Mouse (Mus musculus) embryonic facial prominence, embryonic 15.5 days (tissue): ENCODE results near the gene Trank1. TPM values are rescaled to one million over a fixed set of nuclear protein-coding genes. Genes with fewer than 3 reads are reported as not detected.

ENCODE experiments used
- ATAC-seq: fragments of 200-750 bp; cut with Nextera tagmentation; 2 replicates; pipeline ENCODE4 v1.8.0; 2017; ENCODE audit warnings: low read depth, moderate TSS enrichment; ENCODE audit not compliant: insufficient number of reproducible peaks, low FRiP score, low TSS enrichment
- H3K27ac ChIP-seq: fragments of 300-500 bp; sonication (generic); replicated peaks from 2 replicates; pipeline ENCODE4 v1.5.1; 2015; ENCODE audit warnings: mild to moderate bottlenecking, inconsistent platforms
- H3K27me3 ChIP-seq: fragments of 300-500 bp; sonication (generic); 2 replicates; pipeline ENCODE4 v1.6.1; 2015; ENCODE audit warnings: inconsistent platforms
- H3K36me3 ChIP-seq: fragments of 300-500 bp; sonication (generic); 2 replicates; pipeline ENCODE4 v1.6.1; 2015; ENCODE audit warnings: mild to moderate bottlenecking, inconsistent platforms
- H3K4me1 ChIP-seq: fragments of 300-500 bp; sonication (generic); 2 replicates; pipeline ENCODE4 v1.6.1; 2015; ENCODE audit warnings: inconsistent platforms
- H3K4me2 ChIP-seq: fragments of 300-500 bp; sonication (generic); replicated peaks from 2 replicates; pipeline ENCODE4 v1.6.1; 2015; ENCODE audit warnings: mild to moderate bottlenecking, inconsistent platforms
- H3K4me3 ChIP-seq: fragments of 300-500 bp; sonication (generic); replicated peaks from 2 replicates; pipeline ENCODE4 v1.5.1; 2015; ENCODE audit warnings: mild to moderate bottlenecking, inconsistent platforms
- H3K9ac ChIP-seq: fragments of 300-500 bp; sonication (generic); 2 replicates; pipeline ENCODE4 v1.6.1; 2015; ENCODE audit warnings: inconsistent platforms
- H3K9me3 ChIP-seq: fragments of 300-500 bp; sonication (generic); replicated peaks from 2 replicates; pipeline ENCODE4 v1.6.1; 2016; ENCODE audit warnings: inconsistent platforms
- WGBS: fragments of 180-500 bp; shearing (Covaris S2); methylation state at CpG from one replicate; pipeline ENCODE4 v1.1.7; 2015; 5-methylcytosine and 5-hydroxymethylcytosine counted together
- polyA plus RNA-seq: library from polyadenylated mRNA; unstranded; fragments of >200 nt; fragmentation: Nextera tagmentation; extraction: Ambion mirVana; gene quantifications from 2 replicates; pipeline ENCODE4 v1.2.1, GENCODE M21; 2015

Gene Trank1
- polyA plus RNA-seq, 1 experiment from 2014 or later, result 0.68 TPM

DNA sequence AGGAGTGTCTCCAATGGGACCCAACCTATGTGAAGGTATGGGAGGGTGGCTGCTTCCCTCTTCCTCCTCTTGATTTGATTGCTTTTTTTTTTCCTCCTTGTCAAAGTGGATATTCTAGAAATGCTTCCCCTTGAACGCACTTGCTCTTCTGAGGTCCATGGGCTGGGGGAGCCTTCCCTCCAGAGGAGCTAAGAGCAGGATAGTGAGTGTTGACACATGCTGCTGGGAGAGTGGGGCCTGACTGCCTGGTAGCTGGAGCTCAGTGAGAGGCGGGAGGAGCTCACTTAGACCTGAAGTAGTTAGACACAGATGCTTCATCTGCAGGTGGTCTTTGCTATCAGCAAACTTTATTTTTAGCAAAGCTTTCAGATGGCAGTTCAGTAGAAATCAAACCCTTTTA lies 22.3 kb downstream of the Trank1 start:
- Histone ChIP-seq H3K27me3 (no peaks in the 10 kb centered on the region), H3K36me3 (no peaks in the 10 kb centered on the region), H3K27ac (no peak overlapping the region), H3K4me2 (no peak overlapping the region), H3K4me3 (no peak overlapping the region), H3K9me3 (no peaks in the 10 kb centered on the region), H3K9ac (no peak overlapping the region), H3K4me1 (no peaks in the 10 kb centered on the region)
- ATAC-seq, result no peak
- 45% methylated on average over 2 of the region's 2 CpGs for WGBS

DNA sequence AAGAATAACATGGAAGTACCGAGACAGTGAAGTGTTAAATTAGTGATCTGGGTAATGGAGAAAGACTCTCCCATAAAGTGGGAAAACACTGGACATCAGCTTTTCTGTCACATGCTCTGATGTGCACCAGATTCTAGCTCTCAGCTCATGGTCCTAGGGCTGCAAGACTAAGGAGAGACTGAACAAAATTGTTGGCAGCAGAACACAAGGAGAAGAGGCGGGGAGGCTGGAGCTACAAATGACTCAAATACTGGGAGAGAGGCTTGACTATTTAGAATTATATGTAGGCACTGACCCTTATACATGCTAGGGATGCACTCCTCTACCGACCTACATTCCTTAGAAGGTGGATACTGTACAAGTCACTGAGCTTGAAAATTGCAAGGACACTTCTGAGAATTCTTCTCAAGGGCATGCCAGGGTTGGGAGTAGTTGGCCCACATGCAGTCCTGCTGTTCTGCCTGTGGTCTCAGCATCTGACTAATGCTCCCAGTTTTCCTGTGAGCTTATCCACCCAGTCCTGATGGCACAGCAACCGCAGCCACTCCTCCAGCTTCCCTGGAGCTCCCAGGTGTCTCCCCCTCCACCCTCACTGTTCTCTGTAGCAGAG lies 23.1 kb downstream of the Trank1 start:
- no peak overlapping the region for H3K4me2 ChIP-seq
- no peaks in the 10 kb centered on the region for H3K27me3 ChIP-seq
- H3K4me1 ChIP-seq, result no peaks in the 10 kb centered on the region
- no peak for ATAC-seq
- H3K9me3 ChIP-seq, result no peaks in the 10 kb centered on the region
- H3K9ac ChIP-seq, result no peak overlapping the region
- no peak overlapping the region for H3K27ac ChIP-seq
- 71% methylated on average over 4 of the region's 4 CpGs for WGBS
- H3K4me3 ChIP-seq, result no peak overlapping the region
- no peaks in the 10 kb centered on the region for H3K36me3 ChIP-seq

DNA sequence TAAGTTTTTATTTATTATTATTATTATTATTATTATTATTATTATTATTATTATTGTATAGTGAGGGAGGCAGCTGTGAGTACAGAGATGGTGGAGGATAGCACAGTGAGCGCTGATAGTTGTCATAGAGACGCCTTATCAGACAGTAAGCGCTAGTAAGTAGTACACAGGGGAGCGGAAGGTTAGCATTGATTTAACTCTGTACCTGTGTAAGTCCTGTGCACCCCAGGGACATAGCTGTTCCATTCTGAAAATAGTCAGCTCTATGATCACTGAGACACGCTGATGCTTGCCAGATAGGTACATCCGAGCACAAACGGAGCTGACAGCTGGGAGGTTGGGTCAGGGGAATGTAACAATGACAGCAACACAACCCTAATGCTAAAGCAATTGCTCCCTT lies 39.7 kb downstream of the Trank1 start:
- Histone ChIP-seq H3K4me2 (no peak overlapping the region), H3K4me3 (no peak overlapping the region), H3K27ac (no peak overlapping the region), H3K9me3 (no peaks in the 10 kb centered on the region), H3K27me3 (no peaks in the 10 kb centered on the region), H3K36me3 (no peaks in the 10 kb centered on the region), H3K9ac (no peak overlapping the region), H3K4me1 (no peaks in the 10 kb centered on the region)
- no peak for ATAC-seq
- 72% methylated on average over 7 of the region's 7 CpGs for WGBS

DNA sequence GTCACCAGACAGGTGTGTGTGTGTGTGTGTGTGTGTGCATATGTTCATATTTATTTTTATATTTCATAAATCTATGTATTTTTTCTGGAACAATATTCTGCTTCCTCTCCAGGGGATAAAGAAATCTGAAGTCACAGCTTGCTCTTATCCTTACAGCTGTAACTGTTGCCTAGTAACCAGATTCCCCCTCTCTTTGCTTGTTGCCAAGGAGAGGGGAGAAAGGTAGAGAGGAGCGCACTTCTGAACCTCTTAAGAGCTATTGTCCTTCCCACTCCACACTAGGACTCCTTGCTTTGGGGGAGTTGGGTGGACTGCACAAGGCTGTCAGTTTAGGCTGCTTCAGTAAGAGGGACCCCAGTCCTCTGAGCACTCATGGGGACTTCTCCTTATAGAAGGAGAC lies 40.1 kb downstream of the Trank1 start:
- H3K9me3 ChIP-seq, result no peaks in the 10 kb centered on the region
- H3K36me3 ChIP-seq, result no peaks in the 10 kb centered on the region
- no peak overlapping the region for H3K27ac ChIP-seq
- H3K4me3 ChIP-seq, result no peak overlapping the region
- H3K9ac ChIP-seq, result no peak overlapping the region
- ATAC-seq, result no peak
- no peaks in the 10 kb centered on the region for H3K27me3 ChIP-seq
- H3K4me1 ChIP-seq, result no peaks in the 10 kb centered on the region
- no peak overlapping the region for H3K4me2 ChIP-seq
- whole genome bisulfite sequencing, result 50% methylated on average over 1 of the region's 1 CpGs

DNA sequence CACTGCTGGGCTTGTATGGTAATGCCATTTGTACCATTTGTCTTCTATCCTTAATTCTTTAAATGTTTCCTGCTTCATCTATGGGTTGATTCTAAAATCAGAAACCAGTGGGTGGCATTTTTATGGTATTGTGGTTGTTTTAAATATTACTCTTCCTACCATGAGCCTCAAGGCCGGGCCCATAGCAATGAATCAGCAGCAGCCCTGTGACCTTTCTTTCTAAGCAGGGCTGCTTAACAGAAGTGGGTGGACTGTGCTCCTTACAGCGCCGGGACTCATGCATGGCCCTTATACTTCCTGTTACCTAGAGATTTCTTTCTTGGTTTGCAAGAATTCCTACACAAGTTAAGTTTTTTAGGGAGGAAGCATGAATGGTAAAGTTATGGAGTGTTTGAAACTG lies 41.1 kb downstream of the Trank1 start:
- WGBS, result 81% methylated on average over 3 of the region's 3 CpGs
- no peaks in the 10 kb centered on the region for H3K27me3 ChIP-seq
- H3K36me3 ChIP-seq, result no peaks in the 10 kb centered on the region
- no peaks in the 10 kb centered on the region for H3K4me1 ChIP-seq
- H3K4me3 ChIP-seq, result no peak overlapping the region
- no peak overlapping the region for H3K4me2 ChIP-seq
- H3K27ac ChIP-seq, result no peak overlapping the region
- H3K9me3 ChIP-seq, result no peaks in the 10 kb centered on the region
- ATAC-seq, result no peak
- H3K9ac ChIP-seq, result no peak overlapping the region

DNA sequence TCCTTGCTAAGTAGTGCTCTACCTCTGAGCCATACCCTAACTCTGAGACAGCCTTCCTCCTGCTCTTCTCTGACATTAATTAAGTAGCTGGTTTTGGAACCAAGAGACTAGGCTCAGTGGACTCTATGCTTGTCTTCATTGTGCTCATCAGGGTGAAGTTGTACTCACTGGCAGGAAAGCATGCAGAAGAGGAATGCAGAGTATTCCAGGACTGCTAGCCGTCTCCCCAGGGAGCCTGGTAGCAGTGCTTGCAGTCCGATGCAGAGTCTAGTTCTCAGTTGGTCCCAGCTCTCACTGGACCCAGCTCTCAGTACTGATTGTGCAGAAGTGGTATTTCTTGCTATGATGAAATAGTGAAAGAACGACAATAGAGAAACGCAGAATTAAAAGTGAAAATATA lies 43.5 kb downstream of the Trank1 start:
- no peak overlapping the region for H3K9ac ChIP-seq
- ATAC-seq, result no peak
- 52% methylated on average over 4 of the region's 4 CpGs for WGBS

DNA sequence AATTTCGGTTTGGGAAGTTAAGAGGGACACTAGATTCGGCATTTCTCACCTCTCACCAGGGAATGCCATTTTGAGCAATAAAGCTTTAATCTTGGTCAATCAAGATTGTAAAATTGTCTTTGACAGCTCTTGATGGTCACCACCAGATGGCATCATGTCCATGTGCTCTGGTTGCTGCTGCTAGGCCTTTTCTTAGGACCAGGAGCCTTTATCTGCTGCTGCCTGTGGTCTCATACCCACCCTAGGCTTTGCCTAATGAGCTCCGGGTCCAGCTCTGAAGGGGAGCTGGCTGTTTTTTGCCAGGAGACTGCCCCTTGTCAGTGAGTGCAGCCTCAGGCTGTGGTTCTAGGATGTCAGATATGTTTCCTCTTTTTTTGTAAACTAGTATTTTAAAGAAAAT lies 44.8 kb downstream of the Trank1 start:
- Histone ChIP-seq H3K4me3 (no peak overlapping the region), H3K27ac (no peak overlapping the region), H3K9me3 (no peaks in the 10 kb centered on the region), H3K4me2 (no peak overlapping the region), H3K4me1 (no peaks in the 10 kb centered on the region), H3K36me3 (no peaks in the 10 kb centered on the region), H3K9ac (no peak overlapping the region), H3K27me3 (no peaks in the 10 kb centered on the region)
- no peak for ATAC-seq
- WGBS, result 50% methylated on average over 3 of the region's 3 CpGs

More for the DNA sequence above, 43.5 kb downstream of the Trank1 start:
- H3K27ac ChIP-seq, result no peak overlapping the region
- no peaks in the 10 kb centered on the region for H3K4me1 ChIP-seq
- no peak overlapping the region for H3K4me3 ChIP-seq
- no peak overlapping the region for H3K4me2 ChIP-seq
- no peaks in the 10 kb centered on the region for H3K27me3 ChIP-seq
- no peaks in the 10 kb centered on the region for H3K9me3 ChIP-seq
- H3K36me3 ChIP-seq, result no peaks in the 10 kb centered on the region

DNA sequence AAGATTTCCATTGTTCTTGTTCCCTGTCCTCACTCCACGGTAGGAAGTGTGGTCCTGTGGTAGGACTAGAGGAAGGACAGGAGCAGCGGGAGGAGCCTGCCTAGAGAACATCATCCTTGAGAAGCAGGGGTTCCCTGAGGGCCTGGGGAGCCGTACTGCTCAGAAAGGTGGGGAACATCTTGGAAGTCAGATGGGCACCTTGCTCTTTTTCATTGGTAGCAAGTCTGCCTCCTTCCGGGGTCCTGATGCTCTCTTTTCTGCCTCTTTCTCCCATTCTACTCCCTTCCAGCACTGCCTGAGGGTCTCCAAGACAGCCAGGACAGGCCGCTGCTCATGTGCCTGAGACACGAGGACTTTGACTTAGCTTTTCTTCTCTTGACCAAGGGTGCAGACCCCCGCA lies 52.1 kb downstream of the Trank1 start:
- whole genome bisulfite sequencing, result 62% methylated on average over 7 of the region's 7 CpGs

DNA sequence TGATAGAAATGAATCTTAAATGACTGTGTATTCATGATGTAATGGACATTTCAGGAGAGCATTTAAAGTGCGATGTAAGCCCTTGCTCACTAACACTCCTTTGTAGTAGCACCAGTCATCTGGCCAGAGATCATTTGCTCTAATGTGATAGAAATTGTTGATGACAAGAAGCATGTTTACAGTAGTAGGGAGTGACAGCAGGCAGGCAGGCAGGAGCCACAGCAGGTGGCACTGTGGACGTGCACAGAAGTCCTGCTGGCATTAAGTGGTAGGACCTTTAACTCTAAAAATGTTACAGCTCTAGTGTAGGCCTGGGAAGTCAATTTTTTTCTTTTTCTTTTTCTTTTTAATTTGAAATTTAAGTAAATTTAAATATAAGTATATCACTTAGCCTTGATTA lies 56.2 kb downstream of the Trank1 start:
- H3K4me2 ChIP-seq, result no peak overlapping the region
- no peak overlapping the region for H3K9ac ChIP-seq
- no peak overlapping the region for H3K4me3 ChIP-seq
- H3K9me3 ChIP-seq, result no peaks in the 10 kb centered on the region
- 70% methylated on average over 2 of the region's 2 CpGs for WGBS
- no peaks in the 10 kb centered on the region for H3K27me3 ChIP-seq
- no peak for ATAC-seq
- H3K27ac ChIP-seq, result no peak overlapping the region
- no peaks in the 10 kb centered on the region for H3K4me1 ChIP-seq
- H3K36me3 ChIP-seq, result no peaks in the 10 kb centered on the region

More for the DNA sequence above, 52.1 kb downstream of the Trank1 start:
- H3K27ac ChIP-seq, result no peak overlapping the region
- no peak overlapping the region for H3K4me3 ChIP-seq
- no peaks in the 10 kb centered on the region for H3K9me3 ChIP-seq
- H3K36me3 ChIP-seq, result no peaks in the 10 kb centered on the region
- no peaks in the 10 kb centered on the region for H3K4me1 ChIP-seq
- no peak overlapping the region for H3K4me2 ChIP-seq
- no peak overlapping the region for H3K9ac ChIP-seq
- ATAC-seq, result no peak
- no peaks in the 10 kb centered on the region for H3K27me3 ChIP-seq

DNA sequence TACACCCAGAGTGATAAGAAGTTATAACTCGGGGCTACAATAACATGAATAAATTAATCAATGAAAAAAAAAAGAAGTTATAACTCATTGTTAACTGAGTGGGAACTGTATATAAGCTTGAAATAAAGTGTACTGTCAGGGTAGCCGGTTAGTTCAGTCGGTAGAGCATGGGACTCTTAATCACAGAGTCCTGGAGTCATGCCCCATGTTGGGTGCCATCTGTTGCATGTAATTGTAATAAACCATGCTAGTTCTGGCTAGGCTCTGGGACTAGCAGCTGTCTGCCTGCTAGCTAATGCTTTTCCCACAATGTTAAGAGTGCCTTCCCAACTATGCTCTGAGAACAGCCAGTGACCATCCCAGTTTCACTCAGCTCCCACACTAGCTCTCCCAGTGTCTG lies 60.5 kb downstream of the Trank1 start:
- no peaks in the 10 kb centered on the region for H3K27me3 ChIP-seq
- no peak for ATAC-seq
- 86% methylated on average over 3 of the region's 3 CpGs for WGBS
- no peak overlapping the region for H3K4me3 ChIP-seq
- no peak overlapping the region for H3K4me2 ChIP-seq
- no peaks in the 10 kb centered on the region for H3K9me3 ChIP-seq
- H3K36me3 ChIP-seq, result no peaks in the 10 kb centered on the region
- no peaks in the 10 kb centered on the region for H3K4me1 ChIP-seq
- no peak overlapping the region for H3K9ac ChIP-seq
- H3K27ac ChIP-seq, result no peak overlapping the region

DNA sequence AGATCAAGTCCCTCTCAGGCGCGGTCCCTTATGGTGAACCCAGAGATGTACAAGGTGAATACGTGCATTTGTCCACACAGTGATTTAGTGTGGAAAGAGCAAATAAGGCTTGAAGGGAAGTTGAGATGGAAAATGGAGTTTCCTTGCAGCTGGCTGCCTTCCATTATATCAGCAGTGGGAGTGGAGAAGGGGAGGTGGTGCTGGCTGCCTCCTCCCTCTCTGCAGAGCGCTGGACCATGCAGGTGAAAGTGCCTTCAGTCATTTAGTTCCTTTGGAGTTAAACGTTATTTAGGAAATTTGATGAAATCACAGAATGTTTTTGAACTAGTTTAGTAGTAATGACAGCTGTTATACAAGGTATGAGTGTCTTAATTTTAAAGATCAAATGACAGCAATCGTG lies 66.3 kb downstream of the Trank1 start:
- Histone ChIP-seq H3K4me2 (no peak overlapping the region), H3K27ac (no peak overlapping the region), H3K36me3 (no peaks in the 10 kb centered on the region), H3K27me3 (no peaks in the 10 kb centered on the region), H3K4me1 (no peaks in the 10 kb centered on the region), H3K4me3 (no peak overlapping the region), H3K9ac (no peak overlapping the region), H3K9me3 (no peaks in the 10 kb centered on the region)
- WGBS, result 77% methylated on average over 6 of the region's 6 CpGs
- ATAC-seq, result no peak
